Mouse (Mus musculus): ENCODE results near the gene Itgax.

Gene Itgax

GRCm38 (mm10) chr7:128128741-128129720, at the start of gene Itgax:
Gene Itgax (plus strand): TSS chr7:128129547.
- no peak for DNase-seq (ENCODE audit: low read depth, low spot score)

DNA sequence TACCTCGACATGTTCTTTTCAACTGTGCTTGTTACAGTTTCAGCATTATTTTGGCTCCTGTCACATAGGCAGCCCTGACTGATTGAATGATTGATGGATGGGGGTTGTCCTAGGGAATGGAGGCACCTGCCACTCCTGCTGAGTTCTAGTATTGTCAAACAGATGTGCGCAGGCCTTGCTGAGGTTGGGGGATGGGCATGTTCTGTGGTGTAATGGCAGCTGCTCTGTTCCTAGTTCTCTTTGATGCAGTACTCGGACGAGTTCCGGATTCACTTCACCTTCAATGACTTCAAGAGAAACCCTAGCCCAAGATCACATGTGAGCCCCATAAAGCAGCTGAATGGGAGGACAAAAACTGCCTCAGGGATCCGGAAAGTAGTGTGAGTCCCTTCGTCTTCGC, 49.3 kb upstream of the Itgax start:
- DNase-seq (ENCODE audit: low read depth, low spot score), result no peak

- DNase-seq (ENCODE audit: low read depth, low spot score), result no peak
Measured at GRCm38 (mm10) chr7:128089141-128089540, 40.2 kb upstream of the Itgax start.

GRCm38 (mm10) chr7:128098135-128098534, 31.2 kb upstream of the Itgax start:
- DNase-seq (ENCODE audit: low read depth, low spot score), result no peak

- no peak for DNase-seq (ENCODE audit: low read depth, low spot score)
Measured at GRCm38 (mm10) chr7:128100742-128101357, 28.5 kb upstream of the Itgax start.

GRCm38 (mm10) chr7:128105246-128105645, 24.1 kb upstream of the Itgax start:
- no peak for DNase-seq (ENCODE audit: low read depth, low spot score)

GRCm38 (mm10) chr7:128107462-128107861, 21.9 kb upstream of the Itgax start:
- no peak for DNase-seq (ENCODE audit: low read depth, low spot score)

GRCm38 (mm10) chr7:128110314-128110713, 19.0 kb upstream of the Itgax start:
- DNase-seq (ENCODE audit: low read depth, low spot score), result no peak

DNA sequence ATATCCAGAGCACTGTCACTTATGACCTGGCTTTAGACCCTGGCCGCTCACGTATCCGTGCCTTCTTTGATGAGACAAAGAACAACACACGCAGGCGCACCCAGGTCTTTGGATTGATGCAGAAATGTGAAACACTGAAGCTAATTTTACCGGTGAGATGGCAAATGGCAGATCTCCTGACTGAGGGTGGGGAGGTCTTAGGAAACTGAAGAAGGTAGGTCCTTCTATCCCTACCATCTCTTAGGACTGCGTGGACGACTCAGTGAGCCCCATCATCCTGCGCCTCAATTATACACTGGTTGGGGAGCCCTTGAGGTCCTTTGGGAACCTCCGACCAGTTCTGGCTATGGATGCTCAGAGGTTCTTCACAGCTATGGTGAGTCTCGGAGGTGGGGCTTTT, 17.2 kb upstream of the Itgax start:
- DNase-seq (ENCODE audit: low read depth, low spot score), result no peak

DNA sequence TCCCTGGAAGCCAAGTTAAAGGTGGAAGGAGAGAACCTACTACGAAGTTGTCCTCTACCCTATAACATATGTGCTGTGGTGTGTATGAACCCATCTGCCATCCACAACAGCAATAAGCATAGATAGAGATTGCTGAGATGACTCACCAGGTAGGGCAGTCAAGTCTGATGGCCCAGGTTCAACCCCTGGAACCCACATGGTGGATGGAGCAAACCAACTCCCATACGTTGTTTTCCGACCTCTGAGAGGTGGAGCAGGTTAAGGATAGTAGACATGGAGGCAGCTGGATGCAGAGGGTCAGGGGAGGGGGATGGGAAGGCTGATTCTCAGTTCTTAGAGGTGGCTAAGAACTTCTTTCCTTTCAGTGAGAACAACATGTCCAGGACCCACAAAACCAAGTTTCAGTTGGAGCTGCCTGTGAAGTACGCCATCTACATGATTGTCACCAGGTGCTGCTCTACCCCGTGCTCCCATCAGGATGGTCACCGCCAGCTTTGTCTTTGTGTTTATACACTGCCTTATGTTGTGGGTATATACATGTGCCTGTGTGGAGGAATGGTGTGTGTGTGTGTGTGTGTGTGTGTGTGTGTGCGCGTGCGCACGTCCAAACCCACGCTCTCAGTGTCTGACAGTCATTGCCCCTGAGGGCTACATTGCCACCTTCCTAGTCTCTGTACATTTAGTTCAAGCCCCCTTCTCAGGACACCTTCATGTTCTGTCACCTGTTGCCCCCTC, 14.8 kb upstream of the Itgax start:
- DNase-seq (ENCODE audit: low read depth, low spot score), result no peak

DNA sequence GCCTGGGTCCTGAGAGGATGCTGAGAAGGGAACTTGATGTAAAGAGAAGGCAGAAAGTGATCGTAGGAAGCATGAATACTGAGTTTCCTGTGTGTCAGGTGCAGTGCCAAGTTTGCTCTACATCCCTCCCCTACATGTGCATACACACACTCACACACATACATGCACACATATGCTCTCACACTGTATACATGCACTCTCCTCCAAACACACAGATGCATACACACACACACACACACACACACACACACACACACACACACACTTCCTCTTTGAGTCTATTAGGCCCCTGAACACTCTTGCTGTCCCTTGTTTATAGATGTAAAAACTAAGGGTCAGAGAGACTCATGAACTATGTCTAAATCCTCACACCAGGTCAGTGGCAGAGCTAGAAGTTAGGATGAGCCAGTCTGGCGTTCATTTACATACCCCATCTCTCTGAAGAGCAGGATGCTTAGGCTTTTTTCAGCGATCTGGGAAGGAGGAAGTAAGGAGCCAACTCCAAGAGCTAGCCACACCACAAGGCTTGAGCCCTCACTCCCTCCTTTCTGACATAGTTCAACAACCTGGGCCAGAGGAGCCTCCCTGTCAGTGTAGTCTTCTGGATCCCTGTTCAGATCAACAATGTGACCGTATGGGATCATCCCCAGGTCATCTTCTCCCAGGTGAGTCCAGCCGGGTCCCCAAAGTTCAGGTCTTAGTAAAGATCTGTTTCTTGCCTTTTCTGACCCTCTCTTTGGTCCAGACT, 14.0 kb upstream of the Itgax start:
- DNase-seq (ENCODE audit: low read depth, low spot score), result no peak

DNA sequence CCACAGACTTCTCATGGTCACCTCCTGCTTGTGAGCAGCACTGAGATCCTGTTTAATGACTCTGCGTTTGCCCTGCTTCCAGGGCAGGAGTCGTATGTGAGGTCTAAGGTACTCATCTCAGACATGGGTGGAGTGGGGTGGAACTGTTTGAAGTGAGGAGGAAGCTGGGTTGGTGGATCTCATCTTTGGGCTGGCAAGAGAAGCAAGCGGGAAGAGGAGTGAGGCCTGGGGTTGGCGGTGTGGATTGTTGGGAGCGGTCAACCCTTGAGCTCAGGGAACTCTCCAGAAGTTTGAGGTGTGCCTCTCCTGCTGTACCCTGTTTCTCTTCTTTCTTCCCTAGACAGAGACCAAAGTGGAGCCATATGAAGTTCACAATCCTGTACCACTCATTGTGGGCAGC, 13.0 kb upstream of the Itgax start:
- no peak for DNase-seq (ENCODE audit: low read depth, low spot score)

GRCm38 (mm10) chr7:128119726-128120490, 9.4 kb upstream of the Itgax start:
- no peak for DNase-seq (ENCODE audit: low read depth, low spot score)

- no peak for DNase-seq (ENCODE audit: low read depth, low spot score)
Measured at GRCm38 (mm10) chr7:128132148-128132547, 2.8 kb downstream of the Itgax start.

DNA sequence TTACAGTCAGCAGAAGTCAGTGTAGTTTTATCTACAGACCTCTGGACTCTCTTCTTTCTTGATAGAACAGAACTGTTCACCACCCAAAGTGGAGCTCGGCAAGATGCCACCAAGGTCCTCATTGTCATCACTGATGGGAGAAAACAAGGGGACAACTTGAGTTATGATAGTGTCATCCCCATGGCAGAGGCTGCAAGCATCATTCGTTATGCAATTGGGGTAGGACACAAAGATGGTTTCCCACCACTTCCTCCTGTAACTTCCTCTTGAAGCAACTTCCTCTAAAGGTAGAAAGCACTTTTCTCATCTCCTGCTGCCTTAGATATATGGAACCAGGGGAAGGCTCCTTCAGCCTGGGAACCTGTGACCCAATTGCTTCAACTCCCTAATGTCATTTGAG, 4.2 kb downstream of the Itgax start:
- peak; percentile 18 for DNase-seq (ENCODE audit: low read depth, low spot score)

- no peak for DNase-seq (ENCODE audit: low read depth, low spot score)
Measured at GRCm38 (mm10) chr7:128136927-128137326, 7.6 kb downstream of the Itgax start.

- DNase-seq (ENCODE audit: low read depth, low spot score), result no peak
Measured at GRCm38 (mm10) chr7:128139611-128140010, 10.3 kb downstream of the Itgax start.

GRCm38 (mm10) chr7:128150970-128151369, 21.6 kb downstream of the Itgax start:
- DNase-seq (ENCODE audit: low read depth, low spot score), result no peak

DNA sequence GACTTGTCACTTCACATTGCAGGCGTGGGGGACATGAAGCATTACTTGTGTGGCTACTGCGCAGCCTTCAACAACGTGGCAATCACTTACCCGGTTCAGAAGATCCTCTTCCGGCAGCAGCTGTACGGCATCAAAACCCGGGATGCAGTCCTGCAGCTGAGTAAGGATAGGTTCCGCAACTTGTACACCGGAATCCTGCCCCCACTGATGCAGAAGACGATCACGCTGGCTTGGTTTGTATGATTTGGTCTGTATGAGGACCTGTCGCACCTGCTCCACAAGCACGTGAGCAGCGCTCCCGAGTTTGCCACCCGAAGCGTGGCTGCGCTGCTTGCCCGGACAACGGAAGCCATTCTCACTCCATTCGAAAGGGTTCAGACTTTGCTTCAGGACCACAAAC, 24.7 kb downstream of the Itgax start, which contains the start of gene Itgad:
TSS of gene Itgad (plus strand) at position 301 of the 400 bp plus-strand sequence.
- DNase-seq (ENCODE audit: low read depth, low spot score), result no peak

- DNase-seq (ENCODE audit: low read depth, low spot score), result no peak
Measured at GRCm38 (mm10) chr7:128154924-128155323, 25.6 kb downstream of the Itgax start.

Measured in skeletal muscle tissue, adult 2 months (tissue).